Mouse (Mus musculus) macrophage (primary cell): ENCODE results near the gene Zc3h14. TPM values are rescaled to one million over a fixed set of nuclear protein-coding genes. Genes with fewer than 3 reads are reported as not detected.
A peak's percentile ranks its signal among the peaks of the same experiment; 100 is the strongest.

Source experiments
- H3K27ac ChIP-seq: fragments of 350-480 bp; formaldehyde crosslinking; 2 replicates; pipeline ENCODE4 v1.9.0; 2021
- H3K36me3 ChIP-seq: fragments of 350-480 bp; formaldehyde crosslinking; 2 replicates; pipeline ENCODE4 v1.9.0; 2021; ENCODE audit errors: inconsistent target
- H3K4me3 ChIP-seq: fragments of 350-480 bp; formaldehyde crosslinking; 2 replicates; pipeline ENCODE4 v1.9.0; 2021; ENCODE audit errors: inconsistent target
- H3K79me2 ChIP-seq: fragments of 350-480 bp; formaldehyde crosslinking; 2 replicates; pipeline ENCODE4 v1.9.0; 2021; ENCODE audit errors: inconsistent target
- WGBS: methylation state at CpG from one replicate; pipeline ENCODE4 v1.1.7; 2026; ENCODE audit warnings: inconsistent platforms; ENCODE audit not compliant: missing documents; 5-methylcytosine and 5-hydroxymethylcytosine counted together
- polyA plus RNA-seq: library from polyadenylated mRNA; stranded (reverse); fragments of 250-400 nt; gene quantifications from 3 replicates; pipeline ENCODE4 v1.2.4, GENCODE M21; 2018; ENCODE audit warnings: inconsistent platforms

Zc3h14 gene
- polyA plus RNA-seq, 1 experiment from 2014 or later, result 58.9 TPM

DNA sequence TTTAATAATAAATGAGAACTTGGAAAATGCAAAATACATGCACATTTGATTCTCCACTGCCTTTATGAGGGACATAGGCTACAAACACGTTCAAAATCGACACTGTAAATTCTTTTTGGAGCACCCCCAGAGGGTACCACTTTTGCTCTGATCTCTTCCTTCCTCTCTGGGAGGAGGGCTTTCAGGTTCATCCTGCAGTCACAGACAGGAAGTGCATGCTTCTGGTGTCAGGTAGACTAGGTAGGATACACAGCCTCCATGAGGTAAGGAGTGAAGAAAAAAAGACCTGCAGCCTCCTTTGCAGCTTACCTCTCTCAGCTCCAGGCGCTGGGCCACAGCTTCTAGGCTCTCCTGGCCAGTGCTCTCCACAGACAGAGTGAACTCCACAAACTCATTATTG, 13.6 kb upstream of the Zc3h14 start:
- WGBS, result 13% methylated on average over 3 of the region's 3 CpGs
- H3K36me3 ChIP-seq, result no peaks in the 10 kb centered on the region
- peak overlapping the region; percentile 69 for H3K4me3 ChIP-seq
- H3K27ac ChIP-seq, result no peak overlapping the region
- no peaks in the 10 kb centered on the region for H3K79me2 ChIP-seq

DNA sequence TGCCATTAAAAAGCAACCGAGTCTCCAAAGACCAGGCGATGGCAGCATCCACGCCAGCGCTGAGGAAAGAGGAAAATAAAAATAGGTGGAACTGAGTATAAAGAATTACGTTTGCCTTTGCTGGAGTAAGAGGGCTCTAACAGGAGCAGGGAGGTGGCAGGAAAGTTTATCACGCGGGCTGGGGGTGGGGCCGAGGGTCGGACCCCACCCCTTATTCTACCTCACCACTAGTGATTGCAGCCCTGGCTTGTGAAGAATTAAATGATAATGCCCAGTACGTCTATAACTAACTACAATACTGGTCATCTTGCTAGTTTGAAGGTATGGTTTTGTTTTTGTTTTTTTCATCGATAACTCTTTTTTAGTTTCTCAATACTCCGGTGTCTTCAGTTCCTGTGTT, 13.0 kb upstream of the Zc3h14 start:
- WGBS, result 4% methylated on average over 12 of the region's 12 CpGs
- no peaks in the 10 kb centered on the region for H3K36me3 ChIP-seq
- H3K79me2 ChIP-seq, result no peaks in the 10 kb centered on the region
- H3K4me3 ChIP-seq, result peak overlapping the region; percentile 69
- H3K27ac ChIP-seq, result peak overlapping the region; percentile 39; the same call in 1 of the 2 replicates

DNA sequence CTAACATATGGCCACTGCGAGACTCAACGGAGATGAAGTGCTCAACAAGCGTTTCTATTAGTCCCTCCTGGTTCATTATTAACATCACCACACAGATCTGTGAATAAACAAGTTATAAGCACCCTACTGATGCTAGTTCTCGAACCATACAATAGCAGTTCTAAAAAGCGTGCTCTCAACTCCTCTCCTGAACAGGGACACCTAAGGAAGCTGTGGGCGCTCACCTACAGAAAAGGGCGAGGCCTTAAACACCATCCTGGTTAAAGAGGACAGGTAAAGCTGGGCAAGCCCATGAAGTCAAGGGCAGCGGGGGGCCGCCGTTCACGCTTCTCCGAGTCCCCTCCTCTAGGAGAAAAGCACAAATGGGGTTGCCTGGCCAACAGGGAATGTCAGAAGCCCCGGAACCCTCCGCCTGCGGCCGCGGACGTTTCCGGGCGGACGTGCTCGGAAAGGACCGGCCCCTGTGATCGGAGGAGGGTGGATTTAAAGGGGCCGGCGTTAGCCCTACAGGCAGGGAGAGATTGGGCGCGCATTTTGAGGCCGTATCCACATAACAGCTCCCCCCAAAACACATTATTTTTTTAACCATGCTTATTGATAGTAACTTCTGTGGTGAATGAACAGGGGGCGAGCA, 12.4 kb upstream of the Zc3h14 start:
- Histone ChIP-seq H3K36me3 (no peaks in the 10 kb centered on the region), H3K27ac (peak overlapping the region; percentile 39; the same call in 1 of the 2 replicates), H3K79me2 (no peaks in the 10 kb centered on the region), H3K4me3 (peak overlapping the region; percentile 69)
- 0% methylated on average over 30 of the region's 30 CpGs for WGBS

DNA sequence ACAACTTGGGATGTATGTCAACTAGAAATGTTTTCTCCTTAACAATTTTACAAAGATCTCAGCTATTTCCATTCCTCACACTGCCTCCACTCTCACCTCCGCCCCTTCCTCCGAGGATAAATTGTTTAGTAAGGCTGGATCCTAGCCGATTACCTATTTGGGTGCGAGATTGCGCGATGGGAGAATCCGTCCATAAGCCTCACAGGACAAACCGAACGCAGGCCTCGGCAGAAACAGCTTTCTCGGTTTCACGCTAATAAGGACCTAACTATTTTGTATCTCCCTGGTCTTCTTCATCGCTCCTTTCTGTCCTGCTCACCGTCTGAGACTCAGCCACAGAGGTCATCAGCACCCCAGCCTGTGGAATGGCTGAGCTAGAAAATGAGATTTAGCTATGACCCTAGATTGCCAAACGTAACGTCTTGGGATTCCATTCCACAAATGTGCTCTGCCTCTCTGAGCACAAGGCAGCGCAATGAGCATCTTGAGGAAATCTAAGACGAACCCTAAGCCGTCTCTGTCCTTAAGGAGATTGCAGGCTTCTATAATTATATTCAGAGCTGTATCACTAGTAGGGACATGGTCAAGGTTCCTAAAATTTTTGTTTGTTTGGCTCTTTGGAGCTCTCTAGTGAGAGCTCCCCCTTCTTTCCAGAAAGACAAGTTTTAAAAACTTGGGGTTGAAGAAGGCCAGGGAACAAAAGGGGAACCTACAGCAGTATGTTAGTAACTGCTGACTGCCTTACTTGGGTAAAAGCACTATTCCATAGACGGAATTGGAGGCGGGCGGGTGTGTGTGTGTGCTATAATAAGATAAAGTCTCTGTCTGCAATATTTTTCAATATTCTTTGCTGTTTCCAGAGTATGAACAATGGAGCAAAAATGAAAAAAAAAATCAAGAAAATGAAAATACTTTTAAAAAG, 11.6 kb upstream of the Zc3h14 start:
- 31% methylated on average over 21 of the region's 22 CpGs for WGBS
- H3K79me2 ChIP-seq, result no peaks in the 10 kb centered on the region
- 0 out of 2 replicates have a peak overlapping the region, but pooled peaks have one; percentile 15 for H3K27ac ChIP-seq

DNA sequence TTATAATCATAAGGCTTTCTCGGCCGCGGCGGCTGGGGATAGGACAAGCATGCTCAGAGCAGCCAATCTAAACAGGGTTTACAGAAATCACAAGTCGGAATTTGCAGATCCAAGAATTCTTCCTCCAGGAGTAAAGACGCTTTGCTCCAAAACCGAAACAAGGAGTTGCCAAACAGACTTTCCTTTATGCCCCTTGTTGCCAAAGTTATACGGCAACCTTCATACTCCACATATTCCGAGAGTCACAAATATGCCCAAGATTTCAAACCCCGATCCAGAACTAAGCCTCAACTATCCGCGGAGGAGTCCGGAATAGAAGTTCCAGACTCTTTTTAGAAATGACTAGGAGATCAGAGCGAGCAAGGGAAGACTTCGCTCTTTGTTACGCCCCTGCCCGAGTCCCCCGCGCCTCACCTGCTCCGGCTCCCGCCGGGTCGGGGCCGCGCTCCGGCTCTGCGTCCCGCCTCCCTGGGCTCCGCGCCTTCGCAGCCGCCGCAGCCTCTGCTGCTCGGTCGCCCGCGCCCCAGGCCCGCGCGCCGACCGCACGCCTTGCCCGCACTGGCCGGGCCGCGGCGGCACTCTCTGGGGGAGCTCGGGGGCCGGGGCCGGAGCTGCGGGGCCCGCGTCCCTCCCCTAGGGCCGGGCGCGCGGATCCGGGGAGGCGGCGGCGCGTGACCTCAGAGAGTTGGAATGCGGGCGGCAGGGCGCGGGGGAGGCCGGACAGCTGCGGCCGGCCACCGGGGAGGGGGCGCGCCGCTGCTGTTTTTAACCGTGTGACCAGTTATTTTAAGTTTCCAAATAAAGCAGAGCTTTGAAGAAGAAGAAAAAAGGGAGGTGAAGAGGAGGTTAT, 9.6 kb upstream of the Zc3h14 start, which contains the start of gene Ptpn21:
TSS of gene Ptpn21 (minus strand) at position 455 of the 850 bp plus-strand sequence.
- Histone ChIP-seq H3K36me3 (no peaks in the 10 kb centered on the region), H3K4me3 (peak within 1 kb of the TSS; percentile 37), H3K79me2 (no peaks in the 10 kb centered on the region), H3K27ac (no peak within 1 kb of the TSS)
- 3% methylated on average over 58 of the region's 75 CpGs for WGBS

More for the DNA sequence above, 11.6 kb upstream of the Zc3h14 start:
- H3K4me3 ChIP-seq, result peak overlapping the region; percentile 69
- H3K36me3 ChIP-seq, result no peaks in the 10 kb centered on the region

DNA sequence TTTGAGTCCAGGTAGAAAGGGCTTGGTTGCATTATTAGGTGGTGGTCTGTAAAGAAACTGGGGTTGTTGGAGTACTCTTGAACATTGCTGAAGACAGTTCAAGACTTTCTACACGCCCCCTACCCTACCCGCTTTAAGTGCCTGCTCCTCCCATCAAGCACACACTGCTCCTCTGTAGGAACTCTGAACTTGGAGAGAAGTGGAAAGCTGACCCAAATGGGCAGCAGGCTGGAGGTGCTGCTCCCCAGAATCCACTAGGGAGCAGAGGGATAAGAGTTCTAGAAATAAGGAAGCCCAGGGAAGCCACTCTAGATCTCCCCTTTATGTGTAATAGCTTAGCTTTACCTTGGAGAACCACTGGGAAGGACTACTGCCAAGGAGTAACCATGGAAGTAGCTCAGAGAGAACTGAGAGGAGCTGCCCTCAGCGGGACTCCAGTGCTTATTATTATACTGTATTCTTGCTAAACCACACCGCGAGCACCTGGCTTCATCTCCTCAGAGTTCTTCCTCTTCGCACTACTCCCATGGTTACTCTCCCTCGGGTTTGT, 8.9 kb upstream of the Zc3h14 start:
- 15% methylated on average over 7 of the region's 7 CpGs for WGBS
- H3K4me3 ChIP-seq, result peak overlapping the region; percentile 11; the same call in 1 of the 2 replicates
- H3K36me3 ChIP-seq, result no peaks in the 10 kb centered on the region
- no peak overlapping the region for H3K27ac ChIP-seq
- no peaks in the 10 kb centered on the region for H3K79me2 ChIP-seq

DNA sequence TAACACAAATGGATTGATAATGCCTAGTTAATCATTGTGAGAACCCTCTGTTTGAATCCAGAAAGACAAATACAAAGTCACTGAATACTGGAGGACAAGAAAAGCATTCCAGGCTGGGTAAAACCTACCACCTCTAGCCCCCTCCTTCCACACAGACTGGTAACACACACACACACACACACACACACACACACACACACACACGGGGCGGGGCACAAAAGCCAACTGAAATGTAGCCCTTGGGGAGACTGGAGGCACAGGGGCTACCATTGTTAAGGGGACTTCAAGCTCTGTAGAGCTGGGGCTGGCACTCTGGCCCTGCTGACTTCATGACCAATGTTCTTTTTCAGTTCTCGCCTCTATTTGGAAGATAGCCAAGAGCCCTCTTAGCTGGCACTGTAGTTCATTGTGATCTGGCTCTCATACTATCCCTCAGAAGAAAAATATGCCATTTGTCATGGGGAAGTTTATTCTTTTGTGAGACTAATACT, 5.7 kb upstream of the Zc3h14 start:
- Histone ChIP-seq H3K79me2 (no peaks in the 10 kb centered on the region), H3K27ac (no peak overlapping the region), H3K4me3 (no peak overlapping the region), H3K36me3 (no peaks in the 10 kb centered on the region)
- 75% methylated on average over 1 of the region's 3 CpGs for WGBS

DNA sequence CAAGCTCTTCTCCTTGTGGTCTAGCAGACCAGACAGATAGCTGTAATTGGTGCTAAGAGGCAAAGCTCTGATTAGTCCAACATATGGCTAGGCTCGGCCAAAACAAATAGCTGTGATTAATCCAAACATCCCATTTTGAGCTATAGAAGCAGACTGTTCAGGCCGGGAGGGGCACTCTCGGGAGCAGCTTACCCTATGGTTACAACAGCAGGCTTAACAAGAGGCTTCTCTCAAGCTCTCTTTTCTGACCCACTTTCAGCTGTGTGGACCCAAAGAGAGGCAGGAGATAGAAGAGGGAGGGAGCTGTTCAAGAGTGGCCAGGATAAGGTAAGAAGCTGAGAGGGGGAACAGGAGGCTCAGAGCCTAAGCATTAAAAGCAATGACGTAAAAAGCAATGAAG, 1.1 kb upstream of the Zc3h14 start:
- H3K79me2 ChIP-seq, result peaks cover 34% of the 10 kb centered on the region
- H3K4me3 ChIP-seq, result no peak overlapping the region
- no peaks in the 10 kb centered on the region for H3K36me3 ChIP-seq
- 93% methylated on average over 4 of the region's 4 CpGs for WGBS
- H3K27ac ChIP-seq, result no peak overlapping the region

DNA sequence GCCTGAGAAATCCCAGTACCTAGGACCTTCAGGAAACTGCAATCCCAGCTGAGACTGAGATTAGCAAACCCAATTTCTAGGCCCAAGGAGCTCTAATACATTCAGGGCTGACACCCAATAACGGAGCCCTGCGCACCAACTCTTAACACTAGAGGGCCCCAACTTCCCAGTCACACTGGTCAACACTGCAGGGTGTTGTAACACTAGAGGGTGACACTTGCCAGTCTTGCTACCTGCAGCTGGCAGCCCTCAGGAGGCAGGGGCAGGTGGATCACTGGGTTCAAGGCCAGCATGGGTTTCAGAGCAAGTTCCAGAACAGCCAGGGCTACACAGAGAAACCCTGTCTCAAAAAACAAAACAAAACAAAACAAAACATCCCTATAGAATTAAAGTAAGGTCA, 633 bp upstream of the Zc3h14 start:
- WGBS, result 54% methylated on average over 2 of the region's 2 CpGs
- H3K36me3 ChIP-seq, result no peaks in the 10 kb centered on the region
- H3K79me2 ChIP-seq, result peaks cover 39% of the 10 kb centered on the region
- no peak overlapping the region for H3K27ac ChIP-seq
- H3K4me3 ChIP-seq, result peak overlapping the region; percentile 11

DNA sequence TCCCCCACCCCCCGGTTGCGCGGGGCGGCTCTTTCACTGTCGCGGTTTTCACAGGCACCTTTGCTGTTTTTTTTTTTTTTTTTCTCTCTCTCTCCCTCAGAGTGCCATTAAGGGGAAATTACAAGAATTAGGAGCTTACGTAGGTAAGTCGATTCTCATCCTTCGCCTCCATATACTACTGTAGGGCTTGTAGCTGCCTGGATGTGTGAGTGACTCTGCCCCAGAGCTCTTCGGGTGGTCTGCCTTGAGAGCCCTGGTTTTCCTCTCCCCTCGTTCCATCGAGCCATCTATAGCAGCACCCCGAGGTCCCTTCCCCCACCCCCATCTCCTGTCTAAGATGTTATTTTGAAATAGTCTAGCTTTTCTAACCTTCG, 603 bp downstream of the Zc3h14 start:
- peak overlapping the region; percentile 67 for H3K4me3 ChIP-seq
- peaks cover 52% of the 10 kb centered on the region for H3K79me2 ChIP-seq
- WGBS, result 4% methylated on average over 7 of the region's 14 CpGs
- H3K27ac ChIP-seq, result no peak overlapping the region
- H3K36me3 ChIP-seq, result no peaks in the 10 kb centered on the region

DNA sequence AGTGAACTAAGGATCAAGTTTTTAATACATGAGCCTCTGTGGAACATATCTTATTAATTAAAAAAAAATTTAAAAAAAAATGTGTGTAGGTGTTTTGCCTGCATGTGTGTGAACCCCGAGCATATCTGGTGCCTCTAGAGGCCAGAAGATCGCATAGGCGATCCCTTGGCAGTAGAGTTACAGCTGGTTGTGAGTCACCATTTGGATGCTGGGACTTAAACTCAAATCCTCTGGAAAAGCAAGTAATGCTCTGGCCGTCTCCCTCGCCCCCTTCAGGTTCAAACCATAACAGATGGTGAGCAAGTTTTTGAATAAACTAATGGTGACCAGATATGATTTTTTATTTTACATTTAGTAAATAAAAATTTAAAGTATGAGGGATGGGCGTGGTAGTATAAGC, 10.9 kb downstream of the Zc3h14 start:
- Histone ChIP-seq H3K79me2 (peaks cover 34% of the 10 kb centered on the region), H3K4me3 (no peak overlapping the region), H3K36me3 (peaks cover 55% of the 10 kb centered on the region), H3K27ac (no peak overlapping the region)
- WGBS, result 97% methylated on average over 6 of the region's 6 CpGs

DNA sequence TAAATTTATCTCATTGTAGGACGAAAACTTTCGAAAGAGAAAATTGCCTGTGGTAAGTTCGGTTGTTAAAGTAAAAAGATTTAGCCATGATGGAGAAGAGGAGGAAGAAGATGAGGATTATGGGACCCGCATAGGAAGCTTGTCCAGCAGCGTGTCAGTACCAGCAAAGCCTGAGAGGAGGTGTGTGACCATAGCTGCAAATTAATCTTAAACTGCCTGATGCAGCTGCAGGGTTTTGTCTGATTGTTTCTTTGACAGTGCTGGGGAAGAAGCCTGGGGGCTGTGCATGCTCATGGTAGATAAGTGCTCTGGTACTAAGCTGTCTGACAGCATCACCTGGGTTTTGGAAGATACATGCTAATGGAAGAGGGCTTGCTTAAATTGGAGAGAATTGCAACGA, 12.9 kb downstream of the Zc3h14 start:
- H3K36me3 ChIP-seq, result peaks cover 58% of the 10 kb centered on the region
- peaks cover 13% of the 10 kb centered on the region; the same call in 1 of the 2 replicates for H3K79me2 ChIP-seq
- H3K27ac ChIP-seq, result no peak overlapping the region
- H3K4me3 ChIP-seq, result no peak overlapping the region
- 92% methylated on average over 6 of the region's 6 CpGs for WGBS

DNA sequence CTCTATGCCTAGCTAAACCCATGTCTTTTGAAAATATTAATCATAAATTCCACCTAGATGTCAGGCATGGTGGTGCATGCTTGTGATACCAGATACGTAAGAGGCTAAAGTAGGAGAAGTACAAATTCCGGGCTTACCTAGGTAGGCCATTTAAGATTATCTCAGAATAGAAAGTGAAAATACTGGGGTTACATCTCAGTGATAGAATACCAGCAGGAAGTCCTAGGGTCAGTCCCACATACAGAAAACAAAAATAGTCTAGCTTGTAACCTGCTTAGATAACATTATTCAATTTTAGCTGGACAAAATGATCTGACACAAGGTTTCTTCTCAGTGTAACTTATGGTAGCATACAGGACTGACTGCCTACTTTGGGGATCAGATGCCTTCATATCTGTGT, 19.5 kb downstream of the Zc3h14 start:
- Histone ChIP-seq H3K27ac (no peak overlapping the region), H3K79me2 (no peaks in the 10 kb centered on the region), H3K36me3 (peaks cover 46% of the 10 kb centered on the region; the same call in 1 of the 2 replicates), H3K4me3 (no peak overlapping the region)
- WGBS, result 77% methylated on average over 2 of the region's 2 CpGs

DNA sequence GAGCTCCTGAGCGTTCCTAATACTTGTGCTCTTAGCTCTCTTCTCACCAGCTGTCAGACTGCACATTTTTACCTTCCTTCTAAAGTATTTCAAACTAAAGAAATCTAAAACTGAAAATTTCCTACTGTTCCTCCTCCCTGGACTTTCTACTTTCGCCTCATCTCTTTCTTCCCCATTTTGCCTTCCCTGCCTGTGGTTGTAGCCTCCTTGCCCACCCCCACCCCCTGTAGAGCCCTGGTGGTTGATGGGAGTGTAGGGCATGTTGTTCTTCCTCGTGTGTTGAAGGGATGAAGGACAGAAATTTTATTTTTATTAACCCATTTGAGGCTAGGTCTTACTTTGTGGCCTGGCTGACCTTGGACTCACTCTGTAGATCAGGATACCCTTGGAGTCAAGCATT, 30.7 kb downstream of the Zc3h14 start:
- Histone ChIP-seq H3K36me3 (peaks cover 43% of the 10 kb centered on the region), H3K79me2 (no peaks in the 10 kb centered on the region), H3K27ac (no peak overlapping the region), H3K4me3 (no peak overlapping the region)
- 34% methylated on average over 3 of the region's 3 CpGs for WGBS
